Mouse (Mus musculus) heart, embryonic 16.5 days (tissue): ENCODE data around the gene Srsf2. TPM values are rescaled to one million over a fixed set of nuclear protein-coding genes. Genes with fewer than 3 reads are reported as not detected.
A peak's percentile ranks its signal among the peaks of the same experiment; 100 is the strongest.
"Not testable (repeated sequence)": the region's sequence is repeated elsewhere in the genome, so short reads cannot be mapped to it uniquely, and the experiment has no call there.

Source experiments
- ATAC-seq: fragments of 200-750 bp; cut with Nextera tagmentation; replicated peaks from 2 replicates; pipeline ENCODE4 v1.8.0; 2017; ENCODE audit warnings: moderate number of reproducible peaks; ENCODE audit not compliant: insufficient read depth, low FRiP score; ENCODE audit errors: extremely low read depth
- H3K27ac ChIP-seq: fragments of 300-500 bp; sonication (generic); 2 replicates; pipeline ENCODE4 v1.5.1; 2014; ENCODE audit warnings: mild to moderate bottlenecking, low read length, control low read depth, moderate library complexity
- H3K27me3 ChIP-seq: fragments of 300-500 bp; sonication (generic); 2 replicates; pipeline ENCODE4 v1.6.1; 2014; ENCODE audit warnings: low read length, mixed read lengths; ENCODE audit not compliant: control insufficient read depth, insufficient read depth
- H3K36me3 ChIP-seq: fragments of 300-500 bp; sonication (generic); 2 replicates; pipeline ENCODE4 v1.6.1; 2014; ENCODE audit not compliant: control insufficient read depth, insufficient read depth
- H3K4me1 ChIP-seq: fragments of 300-500 bp; sonication (generic); 2 replicates; pipeline ENCODE4 v1.6.1; 2014; ENCODE audit warnings: low read length, mixed read lengths; ENCODE audit not compliant: control insufficient read depth, insufficient read depth
- H3K4me2 ChIP-seq: fragments of 300-500 bp; sonication (generic); 2 replicates; pipeline ENCODE4 v1.6.1; 2014; ENCODE audit warnings: low read depth, mild to moderate bottlenecking, control low read depth, low read length
- H3K4me3 ChIP-seq: fragments of 300-500 bp; sonication (generic); 2 replicates; pipeline ENCODE4 v1.5.1; 2014; ENCODE audit warnings: mild to moderate bottlenecking, control low read depth, low read length
- H3K9ac ChIP-seq: fragments of 300-500 bp; sonication (generic); 2 replicates; pipeline ENCODE4 v1.6.1; 2014; ENCODE audit warnings: low read length, control low read depth
- H3K9me3 ChIP-seq: fragments of 300-500 bp; sonication (generic); replicated peaks from 2 replicates; pipeline ENCODE4 v1.6.1; 2016; ENCODE audit warnings: low read length; ENCODE audit not compliant: control insufficient read depth
- WGBS: fragments of 180-500 bp; shearing (Covaris S2); extraction: QIAGEN DNeasy Blood & Tissue Kit; methylation state at CpG from one replicate; pipeline ENCODE4 v1.1.7; 2014; 5-methylcytosine and 5-hydroxymethylcytosine counted together
- polyA plus RNA-seq: library from polyadenylated mRNA; unstranded; fragments of >200 nt; fragmentation: Nextera tagmentation; extraction: Ambion mirVana; gene quantifications from 2 replicates; pipeline ENCODE4 v1.2.1, GENCODE M21; 2015

Srsf2 gene
- polyA plus RNA-seq, 1 experiment from 2014 or later, result 516 TPM

DNA sequence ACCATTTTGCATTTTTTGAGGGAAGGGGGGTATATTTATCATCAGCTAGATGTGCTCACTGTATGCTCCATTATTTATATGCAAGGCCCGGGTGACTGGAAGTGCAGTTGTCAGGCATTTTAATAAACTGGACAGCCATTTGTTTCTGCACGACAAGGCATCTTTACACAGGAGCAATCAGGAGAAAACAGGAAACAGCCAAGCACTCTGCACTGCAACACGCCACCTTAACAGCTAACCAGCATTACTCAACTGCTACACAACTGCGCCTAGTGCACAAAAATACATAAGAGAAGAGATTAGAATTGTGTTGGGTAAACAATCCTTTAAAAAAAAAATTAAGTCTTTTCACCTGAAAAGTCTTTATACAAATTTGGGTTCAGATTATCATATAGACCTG lies 2.8 kb downstream of the Srsf2 start:
- no peak for ATAC-seq
- H3K4me2 ChIP-seq, result peak overlapping the region; percentile 69
- peak overlapping the region; percentile 99 for H3K9ac ChIP-seq
- peak overlapping the region; percentile 30 for H3K4me3 ChIP-seq
- peaks cover 24% of the 10 kb centered on the region for H3K36me3 ChIP-seq
- no peaks in the 10 kb centered on the region for H3K27me3 ChIP-seq
- H3K9me3 ChIP-seq, result no peaks in the 10 kb centered on the region
- no peak overlapping the region for H3K27ac ChIP-seq
- 36% methylated on average over 4 of the region's 4 CpGs for WGBS
- peaks cover 16% of the 10 kb centered on the region for H3K4me1 ChIP-seq

DNA sequence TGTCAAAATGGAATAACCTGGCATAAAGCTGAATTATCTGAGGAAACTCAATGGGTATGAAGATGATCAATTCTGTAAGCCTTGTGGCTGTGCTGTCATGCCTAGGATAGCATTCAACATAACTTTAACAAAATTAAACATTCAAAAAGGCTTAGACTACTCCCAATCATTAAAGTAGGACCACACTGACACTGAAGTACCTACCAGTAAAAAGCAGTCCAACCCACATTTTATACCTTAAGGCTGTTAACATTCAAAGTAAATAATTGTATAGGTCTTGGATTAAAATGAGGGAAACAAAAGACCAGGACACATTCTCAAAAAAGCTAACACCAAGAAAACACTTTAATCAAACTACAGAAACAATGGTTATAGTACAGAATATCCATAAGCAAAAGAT lies 3.3 kb downstream of the Srsf2 start:
- ATAC-seq, result no peak
- Histone ChIP-seq H3K4me2 (no peak overlapping the region), H3K9ac (no peak overlapping the region), H3K27me3 (no peaks in the 10 kb centered on the region), H3K36me3 (peaks cover 24% of the 10 kb centered on the region), H3K4me3 (no peak overlapping the region), H3K4me1 (peaks cover 11% of the 10 kb centered on the region), H3K9me3 (no peaks in the 10 kb centered on the region), H3K27ac (no peak overlapping the region)

DNA sequence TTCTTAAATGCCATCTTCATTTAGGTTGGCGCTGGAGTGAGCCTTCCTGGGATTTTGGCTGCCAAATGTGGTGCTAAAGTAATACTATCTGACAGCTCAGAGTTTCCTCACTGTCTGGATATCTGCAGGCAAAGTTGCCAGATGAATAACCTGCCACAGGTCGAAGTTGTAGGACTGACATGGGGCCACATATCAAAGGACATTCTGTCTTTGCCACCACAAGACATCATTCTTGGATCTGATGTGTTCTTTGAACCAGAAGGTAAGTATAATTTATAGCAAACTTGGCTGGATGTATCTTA lies 4.1 kb downstream of the Srsf2 start:
- H3K9me3 ChIP-seq, H3K27me3 ChIP-seq, H3K9ac ChIP-seq, H3K4me2 ChIP-seq, ATAC-seq, H3K27ac ChIP-seq, H3K4me3 ChIP-seq: not testable (repeated sequence)
- peaks cover 24% of the 10 kb centered on the region for H3K36me3 ChIP-seq
- 67% methylated on average over 2 of the region's 2 CpGs for WGBS
- peaks cover 14% of the 10 kb centered on the region for H3K4me1 ChIP-seq

DNA sequence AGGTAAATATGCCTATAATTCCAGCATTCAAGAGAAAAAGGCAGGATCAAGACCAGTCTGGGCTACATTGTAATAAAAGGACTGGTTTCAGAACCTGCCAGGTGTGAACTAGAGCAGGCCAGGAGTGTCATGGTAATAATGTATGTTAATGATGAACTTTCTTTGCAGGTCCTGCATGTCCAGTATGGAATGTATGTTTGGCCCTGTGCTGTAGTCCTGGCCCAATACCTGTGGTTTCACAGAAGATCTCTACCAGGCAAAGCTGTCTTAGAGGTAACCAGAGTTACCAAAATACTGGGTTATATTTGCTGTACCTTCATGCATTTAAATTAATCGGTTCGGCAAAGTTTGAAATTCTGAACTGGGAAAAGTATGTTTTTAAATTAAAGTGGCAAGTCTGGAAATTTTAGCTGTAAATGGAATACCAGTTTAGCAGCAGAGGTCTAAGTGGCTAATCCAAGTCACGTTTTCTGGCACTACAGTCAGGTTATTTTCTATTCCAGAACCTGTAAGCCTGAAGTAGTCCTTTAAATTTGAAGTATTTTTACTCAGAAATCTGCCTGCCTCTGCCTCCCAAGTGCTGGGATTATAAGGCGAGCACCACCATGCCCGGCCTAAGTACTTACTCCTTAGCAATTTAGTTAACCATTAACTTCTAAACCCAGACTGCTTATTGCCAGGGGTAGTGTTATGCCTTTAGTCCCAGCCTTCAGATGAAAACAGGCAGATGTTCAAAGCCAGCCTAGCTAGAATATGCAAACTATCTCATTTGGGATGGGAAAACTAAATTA lies 4.6 kb downstream of the Srsf2 start:
- WGBS, result 82% methylated on average over 5 of the region's 5 CpGs
- no peak for ATAC-seq
- peaks cover 24% of the 10 kb centered on the region for H3K36me3 ChIP-seq

DNA sequence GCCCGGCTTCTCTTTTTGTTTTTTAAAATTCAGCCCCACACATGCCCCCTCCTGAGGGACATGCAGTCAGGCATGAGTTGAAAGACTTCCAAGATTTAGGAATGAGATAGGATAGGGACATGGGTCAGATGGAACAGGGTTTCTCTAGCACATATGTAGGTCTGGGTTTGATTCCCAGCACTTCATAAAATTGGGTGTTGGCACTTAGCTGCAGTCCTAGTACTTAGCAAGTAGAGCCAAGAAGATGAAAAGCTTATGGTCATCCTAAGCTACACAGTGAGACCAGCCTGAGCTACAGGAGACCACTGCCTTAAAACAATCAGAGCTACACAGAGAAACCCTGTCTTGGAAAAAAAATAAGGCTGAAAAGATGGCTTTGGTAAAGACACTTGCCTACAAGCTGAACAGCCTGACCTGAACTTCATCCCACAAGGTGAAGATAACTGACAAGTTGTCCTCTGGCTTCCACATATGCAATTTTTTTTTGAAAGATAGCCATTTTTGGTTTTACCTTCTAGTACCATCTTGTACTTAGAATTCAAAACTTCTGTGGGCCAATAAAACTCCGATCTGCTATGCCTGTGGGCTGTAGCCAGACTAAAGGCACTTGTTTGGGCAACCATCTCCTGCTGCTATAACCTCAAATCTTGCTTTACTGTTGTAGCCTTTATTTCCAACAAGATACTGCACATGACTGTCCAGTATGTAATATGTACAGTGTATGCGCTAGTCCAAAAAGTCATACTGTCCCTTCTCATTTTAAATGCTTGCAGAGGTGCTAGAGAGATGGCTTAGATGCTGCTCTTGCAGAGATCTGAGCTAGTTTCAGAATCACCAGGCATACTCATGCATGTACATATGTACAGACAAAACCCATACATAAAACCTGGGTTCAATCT lies 5.5 kb downstream of the Srsf2 start:
- no peak for ATAC-seq
- WGBS, result 90% methylated on average over 3 of the region's 3 CpGs
- H3K9ac ChIP-seq, result no peak overlapping the region
- no peaks in the 10 kb centered on the region for H3K27me3 ChIP-seq
- no peak overlapping the region for H3K27ac ChIP-seq
- no peaks in the 10 kb centered on the region for H3K9me3 ChIP-seq
- no peak overlapping the region for H3K4me2 ChIP-seq
- H3K36me3 ChIP-seq, result peaks cover 24% of the 10 kb centered on the region
- H3K4me3 ChIP-seq, result no peak overlapping the region
- H3K4me1 ChIP-seq, result peaks cover 14% of the 10 kb centered on the region

More for the DNA sequence above, 4.6 kb downstream of the Srsf2 start:
- Histone ChIP-seq H3K4me2 (no peak overlapping the region), H3K9ac (no peak overlapping the region), H3K27me3 (no peaks in the 10 kb centered on the region), H3K9me3 (no peaks in the 10 kb centered on the region), H3K27ac (no peak overlapping the region), H3K4me3 (no peak overlapping the region), H3K4me1 (peaks cover 14% of the 10 kb centered on the region)

DNA sequence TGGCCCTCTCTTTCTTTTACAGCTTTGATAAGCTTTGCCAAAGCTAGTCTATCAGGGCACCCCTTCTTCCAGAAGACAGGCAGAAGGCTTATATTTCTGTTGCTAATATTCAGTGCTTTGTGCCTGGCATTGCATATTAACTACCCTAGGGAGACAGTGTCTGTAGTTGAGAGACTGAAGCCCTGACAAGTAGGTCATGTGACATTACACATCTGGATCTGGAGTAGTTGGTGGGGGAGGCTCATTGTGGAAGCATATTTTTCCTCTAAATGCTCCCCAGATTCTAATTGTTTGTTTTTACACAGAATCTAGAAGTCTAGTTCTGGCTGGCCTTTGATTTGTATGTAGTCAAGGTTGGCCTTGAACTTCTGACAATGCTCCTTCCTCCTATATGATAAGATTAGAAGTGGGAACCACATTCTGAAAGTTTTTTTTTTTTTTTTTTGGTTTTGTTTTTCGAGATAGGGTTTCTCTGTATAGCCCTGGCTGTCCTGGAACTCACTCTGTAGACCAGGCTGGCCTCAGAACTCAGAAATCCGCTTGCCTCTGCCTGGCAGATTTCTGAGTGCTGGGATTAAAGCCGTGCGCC lies 6.2 kb downstream of the Srsf2 start:
- Histone ChIP-seq H3K4me2 (no peak overlapping the region), H3K4me3 (no peak overlapping the region), H3K27me3 (no peaks in the 10 kb centered on the region), H3K4me1 (peaks cover 15% of the 10 kb centered on the region), H3K9ac (no peak overlapping the region), H3K9me3 (no peaks in the 10 kb centered on the region), H3K36me3 (peaks cover 21% of the 10 kb centered on the region), H3K27ac (no peak overlapping the region)
- no peak for ATAC-seq
- 82% methylated on average over 4 of the region's 4 CpGs for WGBS

DNA sequence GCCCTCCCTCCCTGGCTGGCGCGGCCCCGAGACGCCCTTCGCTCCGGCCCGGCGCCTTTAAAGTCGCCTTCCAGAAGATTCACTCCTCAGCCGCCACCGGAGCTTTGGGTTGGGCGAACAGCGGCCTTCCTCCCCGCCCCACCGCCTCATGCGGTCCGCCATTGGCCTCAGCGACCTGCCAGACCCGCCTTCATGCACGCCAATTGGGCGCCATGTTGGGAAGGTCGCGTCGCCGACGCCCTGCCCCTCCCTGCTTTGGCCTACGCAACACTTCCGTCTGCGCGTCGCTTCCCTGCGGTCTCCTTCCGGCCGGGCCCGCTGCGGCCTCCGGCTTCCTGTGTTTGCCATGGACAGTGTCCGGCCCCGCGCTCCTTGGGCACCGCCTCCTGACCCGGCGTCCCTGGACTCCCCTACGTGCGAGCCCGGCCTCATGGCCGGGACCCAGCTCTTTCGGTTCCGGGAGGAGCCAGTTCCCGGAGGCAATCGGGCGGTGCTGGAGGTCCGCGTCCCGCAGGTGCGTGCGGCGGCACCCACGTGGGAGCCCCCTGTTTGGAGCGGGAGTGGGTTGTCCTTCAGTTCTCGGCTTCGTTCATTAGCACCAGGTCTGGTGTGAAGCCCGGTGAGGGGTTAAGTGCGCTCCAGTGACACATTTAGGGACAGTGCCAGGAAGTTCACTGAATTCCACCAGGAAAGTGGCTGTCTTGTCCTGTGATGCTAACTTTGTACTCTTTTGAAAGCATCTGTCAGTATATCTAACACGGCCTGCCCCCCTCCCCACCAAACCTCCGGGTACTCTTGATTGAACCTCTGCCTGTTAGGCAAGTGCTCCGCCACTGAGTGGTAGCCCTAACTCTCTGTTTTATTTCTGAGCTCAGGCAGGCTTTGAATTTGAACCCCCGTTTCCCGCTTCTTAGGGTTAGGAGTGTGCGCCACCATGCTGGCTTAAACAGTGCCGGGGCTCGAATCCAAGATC lies 9.3 kb downstream of the Srsf2 start, which contains the start of the genes Mettl23 and Jmjd6:
Gene Mettl23 (plus strand): TSS at position 18 of the 973 bp plus-strand sequence.
Gene Jmjd6 (minus strand): TSS at position 189 of the 973 bp plus-strand sequence.
- no peaks in the 10 kb centered on the region for H3K27me3 ChIP-seq
- H3K9ac ChIP-seq, result peak within 1 kb of the TSS; percentile 97
- H3K4me3 ChIP-seq, result peak within 1 kb of the TSS; percentile 79
- H3K4me1 ChIP-seq, result peaks cover 30% of the 10 kb centered on the region
- WGBS, result under 1% methylated on average over 72 of the region's 72 CpGs
- no peaks in the 10 kb centered on the region for H3K9me3 ChIP-seq
- ATAC-seq, result peak; percentile 94
- peaks cover 30% of the 10 kb centered on the region for H3K36me3 ChIP-seq
- peak within 1 kb of the TSS; percentile 100 for H3K27ac ChIP-seq
- peak within 1 kb of the TSS; percentile 89 for H3K4me2 ChIP-seq

DNA sequence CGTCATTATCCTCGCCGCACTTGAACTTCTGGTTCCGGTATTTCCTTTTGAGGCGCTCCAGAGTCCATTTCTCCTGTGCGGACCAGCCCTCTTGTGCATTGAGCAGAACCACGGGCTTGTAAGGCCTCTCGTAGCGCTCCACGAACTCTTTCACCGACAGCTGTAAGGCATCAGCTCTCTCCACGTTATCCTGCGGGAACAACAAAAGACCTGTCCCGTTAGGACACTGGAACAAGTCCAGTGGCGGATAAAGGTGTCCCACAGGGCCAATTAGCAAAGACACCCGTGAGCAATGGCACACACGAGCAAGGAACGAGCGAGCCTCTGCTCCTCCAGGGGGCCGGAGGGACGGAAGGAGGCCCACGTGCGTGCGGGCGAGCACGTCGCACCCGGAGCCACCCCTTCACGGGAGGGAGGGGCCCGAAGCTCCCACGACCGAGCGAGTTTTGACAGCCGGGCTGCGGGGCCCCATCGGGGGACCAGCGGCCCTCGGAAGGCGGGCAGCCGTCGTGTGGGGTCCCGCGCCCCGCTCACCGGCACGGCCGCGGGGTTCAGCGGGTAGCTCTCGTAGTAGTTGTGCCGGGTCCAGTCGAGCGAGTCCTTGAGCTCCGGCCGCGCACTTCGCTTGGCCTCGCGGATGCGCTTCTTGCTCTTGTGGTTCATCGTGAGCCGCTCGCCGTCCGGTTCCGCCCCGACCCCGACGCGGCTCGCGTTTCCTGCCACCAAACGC lies 10.2 kb downstream of the Srsf2 start:
- ATAC-seq, result peak; percentile 59
- H3K27ac ChIP-seq, result peak overlapping the region; percentile 100
- H3K4me3 ChIP-seq, result peak overlapping the region; percentile 79
- H3K4me1 ChIP-seq, result peaks cover 30% of the 10 kb centered on the region
- H3K27me3 ChIP-seq, result no peaks in the 10 kb centered on the region
- peak overlapping the region; percentile 89 for H3K4me2 ChIP-seq
- no peaks in the 10 kb centered on the region for H3K9me3 ChIP-seq
- under 1% methylated on average over 70 of the region's 73 CpGs for WGBS
- H3K36me3 ChIP-seq, result peaks cover 34% of the 10 kb centered on the region
- peak overlapping the region; percentile 97 for H3K9ac ChIP-seq
